Mouse (Mus musculus): ENCODE measurements around the gene Adgrg5.
A peak's percentile ranks its signal among the peaks of the same experiment; 100 is the strongest.

Adgrg5 gene

GRCm38 (mm10) chr8:94917352-94917751 is 6.1 kb upstream of the Adgrg5 start:
- DNase-seq (ENCODE audit: low spot score in 2 of 2), result peak; percentile 54 to 87

GRCm38 (mm10) chr8:94917851-94918495 is 5.5 kb upstream of the Adgrg5 start, which contains the start of gene Ccdc102a:
TSS of gene Ccdc102a (minus strand) at chr8:94918098.
- DNase-seq (ENCODE audit: low spot score in 2 of 2), result no peak

GRCm38 (mm10) chr8:94919256-94919655 is 4.2 kb upstream of the Adgrg5 start:
- no peak for DNase-seq (ENCODE audit: low spot score in 2 of 2)

GRCm38 (mm10) chr8:94922176-94922575 is 1.3 kb upstream of the Adgrg5 start:
- DNase-seq (ENCODE audit: low spot score in 2 of 2), result no peak

GRCm38 (mm10) chr8:94922602-94923001 is 892 bp upstream of the Adgrg5 start:
- no peak for DNase-seq (ENCODE audit: low spot score in 2 of 2)

GRCm38 (mm10) chr8:94928227-94928626 is 4.7 kb downstream of the Adgrg5 start:
- DNase-seq (ENCODE audit: low spot score in 2 of 2), result no peak

- no peak for DNase-seq (ENCODE audit: low spot score in 2 of 2)
Observed at GRCm38 (mm10) chr8:94933918-94934317, 10.4 kb downstream of the Adgrg5 start.

- DNase-seq (ENCODE audit: low spot score in 2 of 2), result no peak
Observed at GRCm38 (mm10) chr8:94935172-94935571, 11.7 kb downstream of the Adgrg5 start.

GRCm38 (mm10) chr8:94942566-94942965 is 19.1 kb downstream of the Adgrg5 start:
- peak; percentile 77 to 83 for DNase-seq (ENCODE audit: low spot score in 2 of 2)

GRCm38 (mm10) chr8:94945185-94945584 is 21.7 kb downstream of the Adgrg5 start:
- no peak for DNase-seq (ENCODE audit: low spot score in 2 of 2)

GRCm38 (mm10) chr8:94948421-94948820 is 24.9 kb downstream of the Adgrg5 start:
- DNase-seq (ENCODE audit: low spot score in 2 of 2), result no peak

GRCm38 (mm10) chr8:94949010-94949409 is 25.5 kb downstream of the Adgrg5 start:
- DNase-seq (ENCODE audit: low spot score in 2 of 2), result no peak

- peak; percentile 71 to 76 for DNase-seq (ENCODE audit: low spot score in 2 of 2)
Observed at GRCm38 (mm10) chr8:94950046-94950445, 26.6 kb downstream of the Adgrg5 start.

- no peak for DNase-seq (ENCODE audit: low spot score in 2 of 2)
Observed at GRCm38 (mm10) chr8:94950458-94950857, 27.0 kb downstream of the Adgrg5 start.

GRCm38 (mm10) chr8:94952086-94952485 is 28.6 kb downstream of the Adgrg5 start:
- no peak for DNase-seq (ENCODE audit: low spot score in 2 of 2)

GRCm38 (mm10) chr8:94953624-94954367 is 30.3 kb downstream of the Adgrg5 start:
- DNase-seq (ENCODE audit: low spot score in 2 of 2), result no peak

- no peak for DNase-seq (ENCODE audit: low spot score in 2 of 2)
Observed at GRCm38 (mm10) chr8:94954368-94954737, 30.9 kb downstream of the Adgrg5 start.

GRCm38 (mm10) chr8:94954921-94955758 is 31.6 kb downstream of the Adgrg5 start:
- peak in 1 of 2 experiments; percentile 80 for DNase-seq (ENCODE audit: low spot score in 2 of 2)

- no peak for DNase-seq (ENCODE audit: low spot score in 2 of 2)
Observed at GRCm38 (mm10) chr8:94956078-94956574, 32.6 kb downstream of the Adgrg5 start.

GRCm38 (mm10) chr8:94962201-94962600 is 38.7 kb downstream of the Adgrg5 start:
- DNase-seq (ENCODE audit: low spot score in 2 of 2), result no peak

- peak; percentile 66 to 68 for DNase-seq (ENCODE audit: low spot score in 2 of 2)
Observed at GRCm38 (mm10) chr8:94964828-94965227, 41.3 kb downstream of the Adgrg5 start.

GRCm38 (mm10) chr8:94966578-94966977 is 43.1 kb downstream of the Adgrg5 start:
- peak; percentile 61 to 76 for DNase-seq (ENCODE audit: low spot score in 2 of 2)

Measured in spleen, postnatal 10 days (tissue).